Mouse (Mus musculus): ENCODE data around the gene Ttc27. TPM values are rescaled to one million over a fixed set of nuclear protein-coding genes. Genes with fewer than 3 reads are reported as not detected.

The Ttc27 gene
- polyA plus RNA-seq, 2 experiments from 2014 or later, result 22.7 to 31.1 TPM

GRCm38 (mm10) chr17:74888836-74889534, 171.5 kb downstream of the Ttc27 start:
- no peak for ATAC-seq

- no peak for ATAC-seq
These were observed 172.1 kb downstream of the Ttc27 start for GRCm38 (mm10) chr17:74889535-74890117.

- ATAC-seq, result no peak
These were observed 184.9 kb downstream of the Ttc27 start for GRCm38 (mm10) chr17:74902453-74902852.

- no peak for ATAC-seq
These were observed 186.1 kb downstream of the Ttc27 start for GRCm38 (mm10) chr17:74903411-74904331.

- ATAC-seq, result no peak
These were observed 186.8 kb downstream of the Ttc27 start for GRCm38 (mm10) chr17:74904332-74904687.

GRCm38 (mm10) chr17:74904956-74905355, 187.4 kb downstream of the Ttc27 start:
- no peak for ATAC-seq

GRCm38 (mm10) chr17:74912995-74913394, 195.5 kb downstream of the Ttc27 start:
- no peak for ATAC-seq

Other genes with a start within 250 kb of the Ttc27 start
- 10 to 100 TPM; 10.3 to 17.7 TPM for gene Yipf4, start 228.2 kb upstream of the Ttc27 start, polyA plus RNA-seq (2017; shearing (Covaris generic))
- gene Birc6, start 189.4 kb upstream of the Ttc27 start, polyA plus RNA-seq (2017; shearing (Covaris generic)), result 100 to 1,000 TPM; 135 to 257 TPM